Mouse (Mus musculus) midbrain, embryonic 13.5 days (tissue): ENCODE measurements at regions not wholly inside any gene's neighbourhood (a gene's known extent, or its start where the extent isn't known, plus 50 kb on each side); places are given as distances from the start of the nearest gene placed in this dataset.

Experiments
- ATAC-seq: fragments of 200-750 bp; cut with Nextera tagmentation; 2 replicates; pipeline ENCODE4 v1.8.0; 2017; ENCODE audit warnings: mild to moderate bottlenecking, moderate TSS enrichment, moderate library complexity
- H3K27ac ChIP-seq: fragments of 300-500 bp; sonication (generic); 2 replicates; pipeline ENCODE4 v1.5.1; 2015; ENCODE audit warnings: inconsistent platforms, mild to moderate bottlenecking, moderate library complexity
- H3K27me3 ChIP-seq: fragments of 300-500 bp; sonication (generic); 2 replicates; pipeline ENCODE4 v1.6.1; 2015; ENCODE audit warnings: mild to moderate bottlenecking, inconsistent platforms
- H3K36me3 ChIP-seq: fragments of 300-500 bp; sonication (generic); 2 replicates; pipeline ENCODE4 v1.6.1; 2015; ENCODE audit warnings: mild to moderate bottlenecking, inconsistent platforms
- H3K4me1 ChIP-seq: fragments of 300-500 bp; sonication (generic); replicated peaks from 2 replicates; pipeline ENCODE4 v1.6.1; 2015; ENCODE audit warnings: inconsistent platforms
- H3K4me2 ChIP-seq: fragments of 300-500 bp; sonication (generic); replicated peaks from 2 replicates; pipeline ENCODE4 v1.6.1; 2015; ENCODE audit warnings: moderate library complexity, mild to moderate bottlenecking, inconsistent platforms
- H3K4me3 ChIP-seq: fragments of 300-500 bp; sonication (generic); replicated peaks from 2 replicates; pipeline ENCODE4 v1.5.1; 2015; ENCODE audit warnings: mild to moderate bottlenecking, inconsistent platforms
- H3K9ac ChIP-seq: fragments of 300-500 bp; sonication (generic); replicated peaks from 2 replicates; pipeline ENCODE4 v1.6.1; 2015; ENCODE audit warnings: mild to moderate bottlenecking, inconsistent platforms
- H3K9me3 ChIP-seq: fragments of 300-500 bp; sonication (generic); 2 replicates; pipeline ENCODE4 v1.6.1; 2016; ENCODE audit warnings: mild to moderate bottlenecking, inconsistent platforms
- WGBS: fragments of 180-500 bp; shearing (Covaris S2); methylation state at CpG from one replicate; pipeline ENCODE4 v1.1.7; 2015; 5-methylcytosine and 5-hydroxymethylcytosine counted together

GRCm38 (mm10) chr4:40031361-40031760 lies 111.5 kb upstream of the Aco1 start:
- Histone ChIP-seq H3K36me3 (no peaks in the 10 kb centered on the region), H3K4me2 (no peak overlapping the region), H3K4me1 (no peaks in the 10 kb centered on the region), H3K9me3 (no peaks in the 10 kb centered on the region), H3K27me3 (no peaks in the 10 kb centered on the region), H3K9ac (no peak overlapping the region), H3K27ac (no peak overlapping the region), H3K4me3 (no peak overlapping the region)
- 100% methylated on average over 1 of the region's 1 CpGs for WGBS
- no peak for ATAC-seq

GRCm38 (mm10) chr4:40047846-40048245 lies 95.0 kb upstream of the Aco1 start:
- no peak overlapping the region for H3K9ac ChIP-seq
- no peak overlapping the region for H3K4me3 ChIP-seq
- H3K4me2 ChIP-seq = no peak overlapping the region
- H3K27me3 ChIP-seq = no peaks in the 10 kb centered on the region
- no peaks in the 10 kb centered on the region for H3K4me1 ChIP-seq
- ATAC-seq = no peak
- no peaks in the 10 kb centered on the region for H3K9me3 ChIP-seq
- no peak overlapping the region for H3K27ac ChIP-seq
- no peaks in the 10 kb centered on the region for H3K36me3 ChIP-seq
- 95% methylated on average over 10 of the region's 10 CpGs for WGBS

GRCm38 (mm10) chr4:40049086-40049485 lies 93.8 kb upstream of the Aco1 start:
- no peak for ATAC-seq
- H3K9ac ChIP-seq = no peak overlapping the region
- no peaks in the 10 kb centered on the region for H3K9me3 ChIP-seq
- H3K4me3 ChIP-seq = no peak overlapping the region
- H3K27me3 ChIP-seq = no peaks in the 10 kb centered on the region
- H3K36me3 ChIP-seq = no peaks in the 10 kb centered on the region
- no peak overlapping the region for H3K27ac ChIP-seq
- 77% methylated on average over 6 of the region's 6 CpGs for WGBS
- H3K4me1 ChIP-seq = no peaks in the 10 kb centered on the region
- H3K4me2 ChIP-seq = no peak overlapping the region

- H3K9ac ChIP-seq = no peak overlapping the region
- WGBS = 91% methylated on average over 4 of the region's 4 CpGs
Measured at GRCm38 (mm10) chr4:40051848-40052247, 91.0 kb upstream of the Aco1 start.

GRCm38 (mm10) chr4:40053391-40053790 lies 89.5 kb upstream of the Aco1 start:
- no peaks in the 10 kb centered on the region for H3K9me3 ChIP-seq
- no peak overlapping the region for H3K4me3 ChIP-seq
- H3K9ac ChIP-seq = no peak overlapping the region
- no peak overlapping the region for H3K4me2 ChIP-seq
- ATAC-seq = no peak
- WGBS = 73% methylated on average over 2 of the region's 2 CpGs
- H3K27me3 ChIP-seq = no peaks in the 10 kb centered on the region
- H3K36me3 ChIP-seq = no peaks in the 10 kb centered on the region
- no peaks in the 10 kb centered on the region for H3K4me1 ChIP-seq
- H3K27ac ChIP-seq = no peak overlapping the region

More at GRCm38 (mm10) chr4:40051848-40052247, 91.0 kb upstream of the Aco1 start:
- Histone ChIP-seq H3K4me2 (no peak overlapping the region), H3K9me3 (no peaks in the 10 kb centered on the region), H3K36me3 (no peaks in the 10 kb centered on the region), H3K4me3 (no peak overlapping the region), H3K4me1 (no peaks in the 10 kb centered on the region), H3K27me3 (no peaks in the 10 kb centered on the region), H3K27ac (no peak overlapping the region)
- no peak for ATAC-seq

GRCm38 (mm10) chr4:40063751-40064456 lies 79.0 kb upstream of the Aco1 start:
- WGBS = 79% methylated on average over 3 of the region's 3 CpGs

GRCm38 (mm10) chr4:40064457-40064836 lies 78.4 kb upstream of the Aco1 start:
- ATAC-seq = no peak
- no peaks in the 10 kb centered on the region for H3K36me3 ChIP-seq
- no peaks in the 10 kb centered on the region for H3K4me1 ChIP-seq
- no peaks in the 10 kb centered on the region for H3K27me3 ChIP-seq
- no peak overlapping the region for H3K27ac ChIP-seq
- no peaks in the 10 kb centered on the region for H3K9me3 ChIP-seq
- WGBS = 66% methylated on average over 9 of the region's 9 CpGs
- H3K9ac ChIP-seq = no peak overlapping the region
- H3K4me2 ChIP-seq = no peak overlapping the region
- no peak overlapping the region for H3K4me3 ChIP-seq

More at GRCm38 (mm10) chr4:40063751-40064456, 79.0 kb upstream of the Aco1 start:
- Histone ChIP-seq H3K9ac (no peak overlapping the region), H3K4me1 (no peaks in the 10 kb centered on the region), H3K27me3 (no peaks in the 10 kb centered on the region), H3K4me3 (no peak overlapping the region), H3K27ac (no peak overlapping the region), H3K4me2 (no peak overlapping the region), H3K36me3 (no peaks in the 10 kb centered on the region), H3K9me3 (no peaks in the 10 kb centered on the region)
- no peak for ATAC-seq

- no peaks in the 10 kb centered on the region for H3K9me3 ChIP-seq
- H3K4me1 ChIP-seq = no peaks in the 10 kb centered on the region
- no peak overlapping the region for H3K27ac ChIP-seq
- no peaks in the 10 kb centered on the region for H3K27me3 ChIP-seq
- WGBS = 77% methylated on average over 4 of the region's 4 CpGs
- H3K9ac ChIP-seq = no peak overlapping the region
- ATAC-seq = no peak
- no peak overlapping the region for H3K4me3 ChIP-seq
- no peaks in the 10 kb centered on the region for H3K36me3 ChIP-seq
- no peak overlapping the region for H3K4me2 ChIP-seq
Measured at GRCm38 (mm10) chr4:40070959-40071634, 71.8 kb upstream of the Aco1 start.

GRCm38 (mm10) chr4:40081035-40081434 lies 61.8 kb upstream of the Aco1 start:
- H3K27ac ChIP-seq = no peak overlapping the region
- no peaks in the 10 kb centered on the region for H3K4me1 ChIP-seq
- H3K9ac ChIP-seq = no peak overlapping the region
- 48% methylated on average over 3 of the region's 3 CpGs for WGBS
- ATAC-seq = no peak
- no peaks in the 10 kb centered on the region for H3K27me3 ChIP-seq
- no peak overlapping the region for H3K4me3 ChIP-seq
- H3K36me3 ChIP-seq = no peaks in the 10 kb centered on the region
- H3K4me2 ChIP-seq = no peak overlapping the region
- H3K9me3 ChIP-seq = no peaks in the 10 kb centered on the region

GRCm38 (mm10) chr4:40090295-40090694 lies 52.6 kb upstream of the Aco1 start:
- Histone ChIP-seq H3K9me3 (no peaks in the 10 kb centered on the region), H3K9ac (no peak overlapping the region), H3K4me1 (0 out of 2 replicates have a peak, but pooled peaks cover 4% of the 10 kb centered on the region), H3K27ac (no peak overlapping the region), H3K36me3 (no peaks in the 10 kb centered on the region), H3K27me3 (no peaks in the 10 kb centered on the region), H3K4me3 (no peak overlapping the region), H3K4me2 (no peak overlapping the region)
- ATAC-seq = no peak
- WGBS = 67% methylated on average over 5 of the region's 5 CpGs
